Mouse (Mus musculus): ENCODE results near the gene Ahctf1.

- no peak for TF ChIP-seq CTCF (IDR thresholded peaks at IDR 0.05; ENCODE audit: borderline replicate concordance, control insufficient read depth, extremely low read depth, insufficient read depth, low read length, poor library complexity)
- TF ChIP-seq POLR2A (IDR thresholded peaks at IDR 0.05; ENCODE audit: control insufficient read depth, extremely low read depth, insufficient read depth, low read length, poor library complexity) = no peak
These were observed 40.5 kb upstream of the Ahctf1 start for GRCm38 (mm10) chr1:179843981-179844380.
